Comparison of ENCODE assay signal across 18 mouse cellular contexts in genomic region chr7:80440685-80441084, GRCm38 (mm10).
"Had no signal": no experiment of that assay in that cellular context is flagged by ENCODE, and none has a peak within 500 bp of the region (broad histone marks: within the 10 kb centered on the region; RNA-seq: fewer than 3 reads in every experiment).

No protein-coding gene starts in this region.

- ATAC-seq: intestine, postnatal 0 days; liver, embryonic 12.5 days had no signal

- DNase-seq: kidney, adult 2 months; kidney, postnatal 25 days; lung, postnatal 4 days; midbrain, embryonic 14.5 days; right cerebral cortex, postnatal 14 days; thymus, adult 2 months; thymus, postnatal 14 days; thymus, postnatal 4 days had no signal

- H3K27ac ChIP-seq: kidney, postnatal 0 days; limb, embryonic 15.5 days; liver, embryonic 12.5 days; liver, embryonic 15.5 days; lung, embryonic 15.5 days; neural tube, embryonic 12.5 days; neural tube, embryonic 15.5 days had no signal

- H3K27me3 ChIP-seq: limb, embryonic 12.5 days; limb, embryonic 15.5 days; liver, embryonic 12.5 days; liver, embryonic 15.5 days; lung, embryonic 15.5 days; neural tube, embryonic 12.5 days; neural tube, embryonic 15.5 days had no signal

- H3K9me3 ChIP-seq: limb, embryonic 12.5 days; limb, embryonic 15.5 days; liver, embryonic 12.5 days; liver, embryonic 15.5 days; lung, embryonic 15.5 days; neural tube, embryonic 12.5 days; neural tube, embryonic 15.5 days had no signal

- H3K9ac ChIP-seq: limb, embryonic 12.5 days; limb, embryonic 15.5 days; liver, embryonic 12.5 days; liver, embryonic 15.5 days; lung, embryonic 15.5 days; neural tube, embryonic 12.5 days; neural tube, embryonic 15.5 days had no signal

- H3K4me2 ChIP-seq: limb, embryonic 12.5 days; limb, embryonic 15.5 days; liver, embryonic 12.5 days; liver, embryonic 15.5 days; lung, embryonic 15.5 days; midbrain, embryonic 11.5 days; neural tube, embryonic 12.5 days; neural tube, embryonic 15.5 days had no signal

- H3K4me3 ChIP-seq: limb, embryonic 12.5 days; limb, embryonic 15.5 days; liver, embryonic 12.5 days; liver, embryonic 15.5 days; lung, embryonic 15.5 days; neural tube, embryonic 12.5 days; neural tube, embryonic 15.5 days had no signal

- H3K36me3 ChIP-seq: limb, embryonic 12.5 days; limb, embryonic 15.5 days; liver, embryonic 12.5 days; liver, embryonic 15.5 days; lung, embryonic 15.5 days; neural tube, embryonic 12.5 days; neural tube, embryonic 15.5 days had no signal
